In genomic region chr7:99250386-99250785, GRCm38 (mm10) we compare ENCODE assay signal across 17 mouse cellular contexts. TPM values are rescaled to one million over a fixed set of nuclear protein-coding genes. Genes with fewer than 3 reads are reported as not detected.
"Had no signal": no experiment of that assay in that cellular context is flagged by ENCODE, and none has a peak within 500 bp of the region (broad histone marks: within the 10 kb centered on the region; RNA-seq: fewer than 3 reads in every experiment).

No protein-coding gene starts in this region.

- H3K36me3 ChIP-seq: midbrain, embryonic 10.5 days; midbrain, embryonic 12.5 days; neural tube, embryonic 13.5 days; neural tube, embryonic 15.5 days had no signal

- H3K9ac ChIP-seq: liver, postnatal 0 days; lung, embryonic 14.5 days; midbrain, embryonic 12.5 days; neural tube, embryonic 13.5 days; neural tube, embryonic 15.5 days had no signal

- H3K9me3 ChIP-seq: midbrain, embryonic 10.5 days; midbrain, embryonic 12.5 days; neural tube, embryonic 13.5 days; neural tube, embryonic 15.5 days had no signal

- H3K27ac ChIP-seq: midbrain, embryonic 10.5 days; midbrain, embryonic 12.5 days; neural tube, embryonic 13.5 days; neural tube, embryonic 15.5 days had no signal

- H3K4me3 ChIP-seq: midbrain, embryonic 12.5 days; neural tube, embryonic 13.5 days had no signal

- DNase-seq: liver, postnatal 0 days; lung, embryonic 14.5 days; lung, postnatal 10 days; midbrain, embryonic 14.5 days; retina, postnatal 1 day; right cerebral cortex, adult 18-20 months; right cerebral cortex, postnatal 25 days; right cerebral cortex, postnatal 4 days; spleen, adult 18-20 months; thymus, adult 18-20 months; thymus, postnatal 14 days; thymus, postnatal 36 days had no signal

- ATAC-seq: liver, postnatal 0 days had no signal

RNA-seq across cellular contexts. Expression of gene Mogat2, which starts 12.0 kb away (rescaled TPM):
- total RNA-seq: megakaryocyte-erythroid progenitor cell, adult 5-6 weeks had no signal

RNA-seq across cellular contexts. Expression of gene Map6, which starts 16.9 kb away (rescaled TPM):
- total RNA-seq: megakaryocyte-erythroid progenitor cell, adult 5-6 weeks had no signal
